Mouse (Mus musculus): ENCODE data around the gene Hmgcl.

Gene Hmgcl

GRCm38 (mm10) chr4:135946278-135946658 lies at the start of gene Hmgcl:
Hmgcl (plus strand) TSS chr4:135946448.
- no peak for TF ChIP-seq GATA4 (IDR thresholded peaks at IDR 0.05; ENCODE audit: insufficient replicate concordance, low read length)

- no peak for TF ChIP-seq GATA4 (IDR thresholded peaks at IDR 0.05; ENCODE audit: insufficient replicate concordance, low read length)
These were observed 47.7 kb upstream of the Hmgcl start for GRCm38 (mm10) chr4:135898380-135899049.

DNA sequence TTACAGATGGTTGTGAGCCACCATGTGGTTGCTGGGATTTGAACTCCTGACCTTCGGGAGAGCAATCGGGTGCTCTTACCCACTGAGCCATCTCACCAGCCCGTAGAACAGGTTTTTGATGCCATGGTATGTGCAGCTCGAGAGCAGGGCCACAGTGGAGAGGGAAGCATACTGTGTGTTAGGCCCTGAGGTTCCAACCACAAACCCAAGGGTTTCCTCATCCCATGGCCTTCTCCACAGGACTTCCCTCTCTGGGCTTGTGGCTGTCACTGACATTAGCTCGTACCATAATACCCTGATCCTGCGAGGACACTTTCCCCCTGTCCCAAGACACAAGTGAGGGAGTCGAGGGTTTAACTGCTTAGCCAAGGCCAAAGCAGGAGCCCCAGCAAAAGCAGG lies 47.2 kb upstream of the Hmgcl start:
- TF ChIP-seq GATA4 (IDR thresholded peaks at IDR 0.05; ENCODE audit: insufficient replicate concordance, low read length), result no peak

- no peak for TF ChIP-seq GATA4 (IDR thresholded peaks at IDR 0.05; ENCODE audit: insufficient replicate concordance, low read length)
These were observed 46.2 kb upstream of the Hmgcl start for GRCm38 (mm10) chr4:135900008-135900407.

GRCm38 (mm10) chr4:135902606-135903242 lies 43.5 kb upstream of the Hmgcl start:
- no peak for TF ChIP-seq GATA4 (IDR thresholded peaks at IDR 0.05; ENCODE audit: insufficient replicate concordance, low read length)

DNA sequence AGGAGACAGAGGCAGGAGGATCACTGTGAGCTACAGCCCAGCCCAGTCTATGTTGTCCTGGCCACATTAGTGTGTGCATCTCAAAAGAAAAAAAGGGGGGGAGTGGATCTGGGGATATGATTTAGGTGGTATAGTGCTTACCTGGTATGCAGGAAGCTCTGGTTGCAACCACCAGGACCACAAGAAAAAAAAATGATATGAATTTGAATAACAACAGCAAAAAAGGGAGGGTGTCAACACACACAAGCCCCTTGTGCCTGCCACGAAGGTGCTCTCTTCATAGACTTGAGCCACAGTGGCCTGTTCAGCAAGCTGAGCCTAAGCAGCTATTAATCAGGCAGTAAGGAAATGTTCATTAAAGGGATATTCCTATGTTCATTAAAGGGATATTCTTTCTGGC lies 41.4 kb upstream of the Hmgcl start:
- no peak for TF ChIP-seq GATA4 (IDR thresholded peaks at IDR 0.05; ENCODE audit: insufficient replicate concordance, low read length)

GRCm38 (mm10) chr4:135906633-135907032 lies 39.6 kb upstream of the Hmgcl start:
- no peak for TF ChIP-seq GATA4 (IDR thresholded peaks at IDR 0.05; ENCODE audit: insufficient replicate concordance, low read length)

GRCm38 (mm10) chr4:135909326-135910066 lies 36.8 kb upstream of the Hmgcl start:
- no peak for TF ChIP-seq GATA4 (IDR thresholded peaks at IDR 0.05; ENCODE audit: insufficient replicate concordance, low read length)

- TF ChIP-seq GATA4 (IDR thresholded peaks at IDR 0.05; ENCODE audit: insufficient replicate concordance, low read length), result peak; percentile 90; the same call in 1 of the 2 replicates
These were observed 34.7 kb upstream of the Hmgcl start for GRCm38 (mm10) chr4:135911531-135911930.

DNA sequence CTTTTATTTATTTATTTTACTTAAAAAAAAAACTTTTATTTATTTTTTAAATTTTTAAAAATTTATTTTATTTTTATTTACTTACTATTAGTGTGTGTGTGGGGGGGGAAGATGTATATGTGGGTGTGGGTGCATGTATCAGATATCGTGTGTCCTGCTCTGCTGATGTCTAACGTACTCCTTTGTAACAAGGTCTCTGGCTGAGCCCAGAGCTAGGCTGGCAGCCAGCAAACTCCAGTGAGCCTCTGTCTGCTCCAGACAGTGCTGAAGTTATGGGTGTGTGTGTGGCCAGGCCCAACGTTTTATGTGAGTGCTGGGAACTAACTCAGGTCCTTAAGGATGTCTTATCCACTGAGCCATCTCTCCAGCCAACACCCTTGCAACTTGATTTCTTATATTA lies 34.1 kb upstream of the Hmgcl start:
- TF ChIP-seq GATA4 (IDR thresholded peaks at IDR 0.05; ENCODE audit: insufficient replicate concordance, low read length), result no peak

DNA sequence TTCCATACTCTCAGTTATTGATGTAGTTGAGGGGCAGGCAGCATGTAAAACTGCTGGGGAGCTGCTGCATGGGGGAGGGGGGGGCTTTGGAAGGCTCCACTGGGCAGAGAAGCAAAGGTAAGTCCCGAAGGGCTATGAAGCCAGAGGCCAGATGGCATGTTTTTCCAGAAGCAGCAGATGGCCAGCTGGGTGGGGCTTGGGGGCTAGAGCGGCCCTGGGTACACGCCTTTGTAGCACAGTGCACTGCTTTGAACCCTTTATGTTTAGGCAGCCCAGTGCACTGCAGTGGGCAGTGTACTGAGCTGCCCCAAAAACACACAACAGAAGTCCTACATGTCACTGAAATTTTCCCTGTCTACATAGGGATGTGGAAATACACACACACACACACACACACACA lies 33.4 kb upstream of the Hmgcl start:
- TF ChIP-seq GATA4 (IDR thresholded peaks at IDR 0.05; ENCODE audit: insufficient replicate concordance, low read length), result no peak

DNA sequence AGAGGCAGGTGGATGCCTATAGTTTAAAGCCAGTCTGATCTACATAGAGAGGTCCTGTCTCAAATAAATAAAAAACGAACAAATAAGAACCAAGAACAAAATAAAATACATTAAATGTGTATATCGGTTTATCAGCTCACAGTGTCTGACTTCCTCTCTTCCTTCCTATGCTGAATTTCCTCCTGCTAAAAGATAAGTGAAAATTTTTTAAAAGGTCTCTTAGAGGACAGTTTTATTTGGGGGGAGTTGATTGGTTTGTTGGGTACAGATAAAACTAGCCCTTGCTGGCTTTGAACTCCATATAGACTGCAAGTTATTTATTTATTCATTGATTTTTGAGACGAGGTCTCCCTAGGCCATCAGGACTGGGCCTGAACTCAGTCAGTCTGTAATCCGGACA lies 32.8 kb upstream of the Hmgcl start:
- peak; percentile 83 for TF ChIP-seq GATA4 (IDR thresholded peaks at IDR 0.05; ENCODE audit: insufficient replicate concordance, low read length)

DNA sequence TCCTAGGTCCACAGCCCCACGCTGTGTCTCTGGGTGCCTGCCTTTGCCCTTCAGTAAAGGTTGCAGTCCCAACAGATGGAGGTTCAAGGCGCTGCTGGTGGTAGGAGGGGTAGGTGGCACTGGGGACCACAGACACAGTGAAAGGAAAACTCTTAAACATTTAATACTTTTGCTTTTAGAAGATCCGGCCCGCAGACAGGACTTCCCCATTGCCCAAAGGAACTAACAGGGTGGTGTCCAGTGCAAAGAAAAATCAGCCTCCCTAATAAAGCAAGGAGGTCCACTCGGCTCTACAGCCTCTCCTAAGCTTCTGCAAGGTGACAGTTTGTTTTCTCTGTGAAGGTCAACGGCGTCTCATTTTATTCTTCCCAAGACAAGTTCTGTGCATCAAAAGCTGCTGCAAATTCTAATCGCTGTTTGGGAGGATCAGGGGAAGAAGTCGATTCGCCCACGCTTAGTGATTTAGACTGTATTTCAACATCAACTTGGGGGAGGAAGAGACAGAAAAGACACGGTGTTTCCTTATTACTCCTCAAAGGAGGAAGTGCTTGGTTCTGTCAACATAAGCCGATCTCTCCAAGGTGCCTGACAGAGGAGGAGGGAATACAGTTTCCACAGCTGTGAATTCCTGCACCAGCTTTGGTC lies 27.5 kb upstream of the Hmgcl start:
- TF ChIP-seq GATA4 (IDR thresholded peaks at IDR 0.05; ENCODE audit: insufficient replicate concordance, low read length), result no peak

DNA sequence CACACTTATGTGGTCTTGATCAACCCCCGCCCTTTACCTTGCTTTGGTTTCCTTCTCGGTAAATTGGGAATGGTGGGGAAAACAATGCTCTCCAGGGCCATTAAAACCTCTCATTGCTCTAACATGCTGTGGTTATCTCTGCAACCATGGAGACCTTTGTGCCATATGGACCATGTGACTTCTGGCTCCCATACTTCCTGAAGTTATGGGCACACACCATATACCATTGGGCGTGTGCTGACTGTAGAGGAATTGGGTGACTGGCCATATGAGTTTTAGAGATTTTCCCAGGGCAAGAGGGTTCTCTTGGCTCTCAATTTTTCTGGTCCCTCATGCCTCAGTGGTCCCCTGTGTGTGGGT lies 27.0 kb upstream of the Hmgcl start:
- no peak for TF ChIP-seq GATA4 (IDR thresholded peaks at IDR 0.05; ENCODE audit: insufficient replicate concordance, low read length)

GRCm38 (mm10) chr4:135920304-135921241 lies 25.7 kb upstream of the Hmgcl start, which contains the start of gene Fuca1:
Fuca1 (plus strand) TSS chr4:135920735.
- no peak for TF ChIP-seq GATA4 (IDR thresholded peaks at IDR 0.05; ENCODE audit: insufficient replicate concordance, low read length)
